Mouse (Mus musculus): ENCODE data around the gene Tshz2. TPM values are rescaled to one million over a fixed set of nuclear protein-coding genes. Genes with fewer than 3 reads are reported as not detected.
A peak's percentile ranks its signal among the peaks of the same experiment; 100 is the strongest.

Tshz2 gene
- polyA plus RNA-seq, 1 experiment from 2014 or later: 5.9 TPM

GRCm38 (mm10) chr2:169870503-169870902 lies 237.7 kb downstream of the Tshz2 start:
- Histone ChIP-seq H3K9ac (ENCODE audit: low read length) (no peak overlapping the region), H3K27me3 (ENCODE audit: control insufficient read depth, insufficient read depth, low read length) (no peaks in the 10 kb centered on the region), H3K4me2 (ENCODE audit: low read depth, severe bottlenecking) (no peak overlapping the region), H3K4me1 (ENCODE audit: control insufficient read depth, insufficient read depth, low read length) (no peaks in the 10 kb centered on the region), H3K36me3 (ENCODE audit: control insufficient read depth, insufficient read depth, low read length) (no peaks in the 10 kb centered on the region), H3K27ac (replicated peaks; ENCODE audit: low read depth, low read length) (no peak overlapping the region), H3K4me3 (ENCODE audit: low read depth, low read length) (no peak overlapping the region), H3K9me3 (ENCODE audit: control insufficient read depth, low read length) (no peaks in the 10 kb centered on the region)
- WGBS: 61% methylated on average over 5 of the region's 5 CpGs
- DNase-seq (ENCODE audit: low spot score) (no peak), ATAC-seq (ENCODE audit: insufficient number of reproducible peaks, low FRiP score, low TSS enrichment, low read depth) (no peak)

DNA sequence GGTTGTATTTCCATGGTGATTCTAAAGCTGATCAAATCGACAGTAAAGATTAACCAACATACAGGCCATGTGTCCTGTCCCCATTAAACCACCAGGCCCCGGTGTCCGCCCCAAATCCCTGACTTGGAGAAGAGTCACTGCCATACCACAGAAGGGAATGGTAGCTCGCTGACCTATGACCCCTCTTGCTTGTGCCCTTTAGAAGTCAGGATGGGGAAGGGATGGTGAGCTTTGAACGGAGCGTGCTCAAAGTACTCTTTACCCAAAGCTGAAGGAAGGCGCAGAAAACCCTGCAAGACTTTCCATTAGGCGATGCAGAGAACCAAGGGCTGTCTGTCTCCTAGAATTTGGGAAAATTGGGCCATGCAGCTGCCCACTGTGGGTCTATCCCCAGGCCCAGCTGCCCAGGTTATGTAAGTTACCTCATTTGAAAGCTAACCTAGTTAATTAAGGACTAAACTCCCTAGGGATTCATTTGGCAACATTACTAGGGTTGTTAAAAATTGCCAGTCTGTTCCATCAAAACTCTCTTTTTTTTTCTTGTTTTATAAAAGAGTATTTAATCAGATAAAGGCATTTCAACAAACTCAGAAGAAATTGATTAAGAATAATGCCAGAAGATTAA lies 238.7 kb downstream of the Tshz2 start:
- no peak overlapping the region for H3K27ac ChIP-seq (replicated peaks; ENCODE audit: low read depth, low read length)
- DNase-seq (ENCODE audit: low spot score): no peak
- no peak overlapping the region for H3K4me3 ChIP-seq (ENCODE audit: low read depth, low read length)
- H3K9me3 ChIP-seq (ENCODE audit: control insufficient read depth, low read length): no peaks in the 10 kb centered on the region
- no peaks in the 10 kb centered on the region for H3K36me3 ChIP-seq (ENCODE audit: control insufficient read depth, insufficient read depth, low read length)
- no peak for ATAC-seq (ENCODE audit: insufficient number of reproducible peaks, low FRiP score, low TSS enrichment, low read depth)
- H3K4me2 ChIP-seq (ENCODE audit: low read depth, severe bottlenecking): no peak overlapping the region
- H3K27me3 ChIP-seq (ENCODE audit: control insufficient read depth, insufficient read depth, low read length): no peaks in the 10 kb centered on the region
- H3K9ac ChIP-seq (ENCODE audit: low read length): no peak overlapping the region
- H3K4me1 ChIP-seq (ENCODE audit: control insufficient read depth, insufficient read depth, low read length): no peaks in the 10 kb centered on the region
- 77% methylated on average over 8 of the region's 8 CpGs for WGBS

- Histone ChIP-seq H3K27ac (replicated peaks; ENCODE audit: low read depth, low read length) (no peak overlapping the region), H3K4me3 (ENCODE audit: low read depth, low read length) (no peak overlapping the region), H3K4me2 (ENCODE audit: low read depth, severe bottlenecking) (no peak overlapping the region), H3K27me3 (ENCODE audit: control insufficient read depth, insufficient read depth, low read length) (no peaks in the 10 kb centered on the region), H3K9ac (ENCODE audit: low read length) (no peak overlapping the region), H3K4me1 (ENCODE audit: control insufficient read depth, insufficient read depth, low read length) (no peaks in the 10 kb centered on the region), H3K36me3 (ENCODE audit: control insufficient read depth, insufficient read depth, low read length) (no peaks in the 10 kb centered on the region), H3K9me3 (ENCODE audit: control insufficient read depth, low read length) (no peaks in the 10 kb centered on the region)
- WGBS: 91% methylated on average over 16 of the region's 16 CpGs
- DNase-seq (ENCODE audit: low spot score) (no peak), ATAC-seq (ENCODE audit: insufficient number of reproducible peaks, low FRiP score, low TSS enrichment, low read depth) (no peak)
Observed at GRCm38 (mm10) chr2:169873442-169873841, 240.6 kb downstream of the Tshz2 start.

GRCm38 (mm10) chr2:169887921-169888320 lies 255.1 kb downstream of the Tshz2 start:
- no peaks in the 10 kb centered on the region; the same call in 1 of the 2 replicates for H3K4me1 ChIP-seq (ENCODE audit: control insufficient read depth, insufficient read depth, low read length)
- no peak overlapping the region for H3K27ac ChIP-seq (replicated peaks; ENCODE audit: low read depth, low read length)
- ATAC-seq (ENCODE audit: insufficient number of reproducible peaks, low FRiP score, low TSS enrichment, low read depth) (no peak), DNase-seq (ENCODE audit: low spot score) (no peak)
- no peaks in the 10 kb centered on the region for H3K36me3 ChIP-seq (ENCODE audit: control insufficient read depth, insufficient read depth, low read length)
- no peak overlapping the region for H3K4me2 ChIP-seq (ENCODE audit: low read depth, severe bottlenecking)
- 87% methylated on average over 9 of the region's 9 CpGs for WGBS
- H3K9ac ChIP-seq (ENCODE audit: low read length): no peak overlapping the region
- no peak overlapping the region for H3K4me3 ChIP-seq (ENCODE audit: low read depth, low read length)
- H3K27me3 ChIP-seq (ENCODE audit: control insufficient read depth, insufficient read depth, low read length): no peaks in the 10 kb centered on the region
- H3K9me3 ChIP-seq (ENCODE audit: control insufficient read depth, low read length): no peaks in the 10 kb centered on the region

- ATAC-seq (ENCODE audit: insufficient number of reproducible peaks, low FRiP score, low TSS enrichment, low read depth) (no peak), DNase-seq (ENCODE audit: low spot score) (no peak)
- Histone ChIP-seq H3K4me1 (ENCODE audit: control insufficient read depth, insufficient read depth, low read length) (no peaks in the 10 kb centered on the region; the same call in 1 of the 2 replicates), H3K27ac (replicated peaks; ENCODE audit: low read depth, low read length) (no peak overlapping the region), H3K36me3 (ENCODE audit: control insufficient read depth, insufficient read depth, low read length) (no peaks in the 10 kb centered on the region), H3K9ac (ENCODE audit: low read length) (no peak overlapping the region), H3K9me3 (ENCODE audit: control insufficient read depth, low read length) (no peaks in the 10 kb centered on the region), H3K4me3 (ENCODE audit: low read depth, low read length) (no peak overlapping the region), H3K27me3 (ENCODE audit: control insufficient read depth, insufficient read depth, low read length) (no peaks in the 10 kb centered on the region), H3K4me2 (ENCODE audit: low read depth, severe bottlenecking) (no peak overlapping the region)
- WGBS: 59% methylated on average over 14 of the region's 14 CpGs
Observed at GRCm38 (mm10) chr2:169892441-169893038, 259.7 kb downstream of the Tshz2 start.

GRCm38 (mm10) chr2:169902896-169903295 lies 270.1 kb downstream of the Tshz2 start:
- Histone ChIP-seq H3K9me3 (ENCODE audit: control insufficient read depth, low read length) (no peaks in the 10 kb centered on the region; the same call in 1 of the 2 replicates), H3K4me2 (ENCODE audit: low read depth, severe bottlenecking) (no peak overlapping the region), H3K27me3 (ENCODE audit: control insufficient read depth, insufficient read depth, low read length) (no peaks in the 10 kb centered on the region), H3K36me3 (ENCODE audit: control insufficient read depth, insufficient read depth, low read length) (no peaks in the 10 kb centered on the region), H3K9ac (ENCODE audit: low read length) (no peak overlapping the region), H3K27ac (replicated peaks; ENCODE audit: low read depth, low read length) (no peak overlapping the region), H3K4me1 (ENCODE audit: control insufficient read depth, insufficient read depth, low read length) (peaks cover 11% of the 10 kb centered on the region), H3K4me3 (ENCODE audit: low read depth, low read length) (no peak overlapping the region)
- ATAC-seq (ENCODE audit: insufficient number of reproducible peaks, low FRiP score, low TSS enrichment, low read depth) (no peak), DNase-seq (ENCODE audit: low spot score) (no peak)
- WGBS: 90% methylated on average over 7 of the region's 7 CpGs

DNA sequence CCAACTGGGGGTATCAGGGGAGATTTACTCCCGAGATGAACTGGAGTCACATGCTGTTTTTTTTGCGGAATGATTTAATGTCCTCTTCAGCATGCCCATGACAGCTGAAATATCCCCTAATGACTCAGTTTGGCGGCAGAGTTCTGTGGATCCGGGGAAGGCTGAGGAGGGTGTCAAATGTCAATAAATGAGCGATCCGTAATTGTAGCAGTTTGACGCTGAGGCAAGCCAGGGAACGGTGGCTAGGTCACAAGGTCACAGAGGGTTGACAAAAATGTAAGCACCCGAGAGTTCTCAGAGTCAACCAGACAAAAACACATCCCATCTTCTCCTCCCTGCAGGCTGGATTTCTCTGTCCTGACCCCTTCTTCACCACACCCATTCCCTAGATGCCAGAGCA lies 273.6 kb downstream of the Tshz2 start:
- no peaks in the 10 kb centered on the region for H3K27me3 ChIP-seq (ENCODE audit: control insufficient read depth, insufficient read depth, low read length)
- H3K9me3 ChIP-seq (ENCODE audit: control insufficient read depth, low read length): no peaks in the 10 kb centered on the region
- peaks cover 11% of the 10 kb centered on the region for H3K4me1 ChIP-seq (ENCODE audit: control insufficient read depth, insufficient read depth, low read length)
- DNase-seq (ENCODE audit: low spot score) (peak; percentile 62), ATAC-seq (ENCODE audit: insufficient number of reproducible peaks, low FRiP score, low TSS enrichment, low read depth) (0 out of 2 replicates have a peak, but pooled peaks have one; percentile 31)
- no peak overlapping the region for H3K9ac ChIP-seq (ENCODE audit: low read length)
- WGBS: 2% methylated on average over 9 of the region's 9 CpGs
- no peak overlapping the region for H3K27ac ChIP-seq (replicated peaks; ENCODE audit: low read depth, low read length)
- no peaks in the 10 kb centered on the region for H3K36me3 ChIP-seq (ENCODE audit: control insufficient read depth, insufficient read depth, low read length)
- H3K4me2 ChIP-seq (ENCODE audit: low read depth, severe bottlenecking): peak overlapping the region; percentile 1; the same call in 1 of the 2 replicates
- no peak overlapping the region for H3K4me3 ChIP-seq (ENCODE audit: low read depth, low read length)

DNA sequence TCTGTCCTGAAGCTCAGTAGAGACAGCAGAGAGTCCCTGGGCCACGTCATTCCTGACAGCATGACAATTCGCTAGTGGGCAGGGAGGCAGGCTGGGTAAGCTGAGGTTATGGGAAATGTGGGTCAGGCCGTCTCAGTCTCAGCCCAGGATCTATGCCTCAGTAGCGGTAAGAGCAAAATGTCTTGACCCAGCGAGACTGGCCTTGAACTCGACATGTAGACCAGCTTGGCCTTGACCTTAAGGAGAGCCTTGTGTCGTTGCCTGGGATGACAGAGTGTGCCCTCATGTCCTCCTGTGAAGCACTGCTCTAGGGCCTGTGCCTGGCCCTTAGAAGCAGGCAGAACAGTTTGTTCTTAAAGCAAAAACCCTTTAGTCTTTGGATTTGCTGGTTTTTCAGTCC lies 275.2 kb downstream of the Tshz2 start:
- no peaks in the 10 kb centered on the region for H3K9me3 ChIP-seq (ENCODE audit: control insufficient read depth, low read length)
- 71% methylated on average over 7 of the region's 7 CpGs for WGBS
- DNase-seq (ENCODE audit: low spot score): no peak

More for the DNA sequence above, 275.2 kb downstream of the Tshz2 start:
- ATAC-seq (ENCODE audit: insufficient number of reproducible peaks, low FRiP score, low TSS enrichment, low read depth): no peak
- Histone ChIP-seq H3K4me1 (ENCODE audit: control insufficient read depth, insufficient read depth, low read length) (peaks cover 11% of the 10 kb centered on the region), H3K27ac (replicated peaks; ENCODE audit: low read depth, low read length) (no peak overlapping the region), H3K4me2 (ENCODE audit: low read depth, severe bottlenecking) (no peak overlapping the region), H3K36me3 (ENCODE audit: control insufficient read depth, insufficient read depth, low read length) (no peaks in the 10 kb centered on the region), H3K9ac (ENCODE audit: low read length) (no peak overlapping the region), H3K4me3 (ENCODE audit: low read depth, low read length) (no peak overlapping the region), H3K27me3 (ENCODE audit: control insufficient read depth, insufficient read depth, low read length) (no peaks in the 10 kb centered on the region)
